Mouse (Mus musculus): ENCODE results near the gene Hsf5. TPM values are rescaled to one million over a fixed set of nuclear protein-coding genes. Genes with fewer than 3 reads are reported as not detected.

The Hsf5 gene
- polyA plus RNA-seq (2015; fragmentation: Nextera tagmentation; extraction: Ambion mirVana), result 0.05 TPM in 1 of 2 replicates, not detected in the other

DNA sequence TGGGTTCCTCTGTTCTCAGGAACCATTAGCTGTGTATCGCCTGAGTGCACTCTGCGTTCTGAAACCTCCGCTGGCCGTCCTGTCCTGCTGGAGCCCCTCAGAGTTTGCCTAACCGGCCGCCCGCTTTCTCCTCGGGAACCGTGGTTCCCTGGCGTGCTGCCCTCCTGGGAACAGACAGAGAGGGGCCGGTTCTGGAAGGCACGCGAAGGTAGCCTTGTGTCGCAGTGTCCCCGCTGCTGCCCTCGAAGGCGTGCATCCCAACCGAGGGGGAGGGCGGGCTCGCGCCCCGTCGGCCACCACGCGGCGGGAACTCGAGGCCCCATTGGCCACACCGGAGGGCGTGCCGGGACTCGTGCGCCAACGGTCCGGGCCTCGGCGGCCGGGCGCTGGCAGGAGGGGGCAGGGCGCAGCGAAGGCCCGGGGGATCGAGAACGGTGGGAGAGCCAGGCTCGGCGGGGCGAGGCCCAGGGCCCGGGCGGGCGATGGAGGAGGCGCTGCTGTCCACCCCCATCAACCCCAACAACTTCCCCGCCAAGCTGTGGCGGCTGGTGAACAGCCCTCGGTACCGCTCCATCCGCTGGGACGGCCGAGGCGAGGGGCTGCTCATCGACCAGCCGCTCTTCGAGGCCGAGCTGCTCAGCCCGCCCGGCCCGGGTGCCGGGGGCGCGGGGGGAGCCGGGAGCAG is at the start of gene Hsf5:
TSS of gene Hsf5 (plus strand) at position 375 of the 685 bp plus-strand sequence.
- 90% methylated on average over 65 of the region's 69 CpGs for WGBS
- no peak for TF ChIP-seq CTCF (IDR thresholded peaks at IDR 0.05; ENCODE audit: low read depth)
- H3K27me3 ChIP-seq (replicated peaks; ENCODE audit: control insufficient read depth, insufficient read depth, low read length), result no peaks in the 10 kb centered on the region
- no peaks in the 10 kb centered on the region for H3K4me1 ChIP-seq (replicated peaks; ENCODE audit: control insufficient read depth, insufficient read depth, low read length)
- H3K27ac ChIP-seq (ENCODE audit: low read depth, low read length), result no peak within 1 kb of the TSS; the same call in 1 of the 2 replicates
- no peak within 1 kb of the TSS for H3K9ac ChIP-seq (ENCODE audit: low read depth, low read length)
- ATAC-seq, result peak; percentile 22; the same call in 1 of the 2 replicates
- no peak within 1 kb of the TSS for H3K4me3 ChIP-seq (ENCODE audit: low read depth, low read length)
- H3K36me3 ChIP-seq (ENCODE audit: control insufficient read depth, insufficient read depth), result peaks cover 66% of the 10 kb centered on the region
- no peak within 1 kb of the TSS for H3K4me2 ChIP-seq (replicated peaks; ENCODE audit: low read depth)
- no peaks in the 10 kb centered on the region for H3K9me3 ChIP-seq (ENCODE audit: control insufficient read depth)

DNA sequence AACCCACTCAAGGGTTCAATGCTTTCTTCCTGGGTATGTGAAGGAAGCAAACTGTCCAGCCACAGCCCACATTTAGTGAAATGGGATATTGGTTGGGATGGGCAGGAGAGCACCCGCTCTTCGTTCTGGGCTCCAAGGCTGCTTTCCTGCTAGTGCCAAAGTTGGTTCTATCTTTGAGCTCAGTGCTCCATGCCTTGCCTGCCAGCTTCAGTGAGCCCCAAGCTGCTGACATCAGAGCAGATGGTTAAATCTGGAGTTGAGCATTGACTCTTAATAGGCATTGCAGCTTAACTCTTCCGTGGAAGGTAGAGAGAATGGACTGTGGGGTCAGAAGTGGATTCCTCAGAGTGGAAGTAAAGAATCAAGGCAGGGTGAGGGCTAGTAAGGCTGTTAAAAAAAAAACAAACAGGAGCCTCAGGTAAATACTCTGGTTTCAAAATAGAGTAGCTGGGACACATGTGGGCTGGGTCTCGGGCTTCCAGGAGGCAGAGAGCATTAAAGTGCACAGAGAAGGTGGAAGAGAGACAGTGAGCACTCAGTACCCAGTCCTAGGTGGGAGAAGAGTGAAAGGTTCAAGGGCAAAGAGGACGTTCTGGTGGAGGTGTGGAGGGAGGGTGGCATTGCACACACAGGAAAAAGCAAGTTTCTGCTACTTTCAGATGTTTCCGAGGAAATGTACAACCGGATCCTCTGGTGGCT is 48.6 kb upstream of the Hsf5 start, which contains the start of gene Sept4:
TSS of gene Sept4 (plus strand) at position 649 of the 699 bp plus-strand sequence.
- no peak within 1 kb of the TSS for H3K9ac ChIP-seq (ENCODE audit: low read depth, low read length)
- H3K27me3 ChIP-seq (replicated peaks; ENCODE audit: control insufficient read depth, insufficient read depth, low read length), result no peaks in the 10 kb centered on the region
- WGBS, result 76% methylated on average over 7 of the region's 7 CpGs
- ATAC-seq, result no peak
- H3K9me3 ChIP-seq (ENCODE audit: control insufficient read depth), result no peaks in the 10 kb centered on the region
- no peak within 1 kb of the TSS for H3K4me2 ChIP-seq (replicated peaks; ENCODE audit: low read depth)
- H3K36me3 ChIP-seq (ENCODE audit: control insufficient read depth, insufficient read depth), result no peaks in the 10 kb centered on the region
- no peaks in the 10 kb centered on the region for H3K4me1 ChIP-seq (replicated peaks; ENCODE audit: control insufficient read depth, insufficient read depth, low read length)
- no peak within 1 kb of the TSS; the same call in 1 of the 2 replicates for H3K27ac ChIP-seq (ENCODE audit: low read depth, low read length)
- H3K4me3 ChIP-seq (ENCODE audit: low read depth, low read length), result no peak within 1 kb of the TSS
- TF ChIP-seq CTCF (IDR thresholded peaks at IDR 0.05; ENCODE audit: low read depth), result no peak

DNA sequence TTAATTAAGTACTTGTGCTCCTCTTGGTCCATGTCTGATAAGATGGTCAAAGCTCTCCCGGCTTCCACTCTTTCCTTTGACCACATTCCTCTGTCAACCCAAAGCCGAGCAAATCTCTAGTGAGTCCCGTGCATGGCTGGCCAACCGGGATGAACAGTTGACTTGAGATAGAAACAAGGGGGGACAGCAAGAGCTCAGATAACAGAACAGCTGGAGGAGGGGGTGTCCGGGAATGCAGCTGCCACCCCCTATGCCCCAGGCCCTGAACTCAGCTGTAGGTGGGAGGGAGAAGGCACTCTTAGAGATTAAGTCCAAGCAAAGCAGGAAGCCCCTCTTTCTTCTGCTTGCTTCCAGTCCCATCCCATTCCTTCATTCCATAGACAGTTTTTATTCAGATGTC is 46.2 kb upstream of the Hsf5 start:
- H3K4me2 ChIP-seq (replicated peaks; ENCODE audit: low read depth), result no peak overlapping the region
- no peaks in the 10 kb centered on the region for H3K27me3 ChIP-seq (replicated peaks; ENCODE audit: control insufficient read depth, insufficient read depth, low read length)
- WGBS, result 69% methylated on average over 5 of the region's 5 CpGs
- TF ChIP-seq CTCF (IDR thresholded peaks at IDR 0.05; ENCODE audit: low read depth), result no peak
- ATAC-seq, result no peak
- no peaks in the 10 kb centered on the region for H3K9me3 ChIP-seq (ENCODE audit: control insufficient read depth)
- no peaks in the 10 kb centered on the region for H3K4me1 ChIP-seq (replicated peaks; ENCODE audit: control insufficient read depth, insufficient read depth, low read length)
- no peak overlapping the region; the same call in 1 of the 2 replicates for H3K27ac ChIP-seq (ENCODE audit: low read depth, low read length)
- H3K4me3 ChIP-seq (ENCODE audit: low read depth, low read length), result no peak overlapping the region
- H3K36me3 ChIP-seq (ENCODE audit: control insufficient read depth, insufficient read depth), result no peaks in the 10 kb centered on the region
- no peak overlapping the region for H3K9ac ChIP-seq (ENCODE audit: low read depth, low read length)

DNA sequence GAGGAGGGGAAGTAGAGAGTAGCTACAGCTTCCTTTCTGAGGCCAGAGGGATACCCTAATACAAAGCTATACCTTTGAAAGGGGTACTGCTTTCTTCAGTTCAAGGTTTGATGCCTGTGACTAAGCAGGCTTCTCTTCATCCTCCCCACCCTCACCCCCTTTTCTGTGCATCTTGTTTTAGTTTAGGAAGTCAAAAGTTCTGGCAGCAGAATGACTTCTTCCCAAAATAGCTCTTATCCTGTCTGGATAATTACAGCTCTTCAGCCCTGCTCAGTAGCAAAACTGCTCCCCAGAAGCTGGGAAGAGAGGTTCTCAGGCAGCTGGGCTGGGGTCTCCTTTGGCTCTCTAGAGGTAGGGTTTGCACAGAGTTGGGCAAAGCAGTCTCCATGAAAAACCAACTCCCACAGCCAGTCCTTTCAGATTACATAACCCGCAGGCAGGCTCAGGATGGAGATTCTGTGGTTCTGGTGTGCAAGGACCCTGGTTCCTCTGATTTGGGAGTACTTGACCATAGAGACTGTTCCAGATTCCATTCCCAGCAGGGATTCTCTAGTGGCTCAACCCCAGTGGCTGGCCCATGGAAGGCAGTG is 45.5 kb upstream of the Hsf5 start:
- 90% methylated on average over 1 of the region's 1 CpGs for WGBS
- no peaks in the 10 kb centered on the region for H3K4me1 ChIP-seq (replicated peaks; ENCODE audit: control insufficient read depth, insufficient read depth, low read length)
- H3K27ac ChIP-seq (ENCODE audit: low read depth, low read length), result no peak overlapping the region; the same call in 1 of the 2 replicates

DNA sequence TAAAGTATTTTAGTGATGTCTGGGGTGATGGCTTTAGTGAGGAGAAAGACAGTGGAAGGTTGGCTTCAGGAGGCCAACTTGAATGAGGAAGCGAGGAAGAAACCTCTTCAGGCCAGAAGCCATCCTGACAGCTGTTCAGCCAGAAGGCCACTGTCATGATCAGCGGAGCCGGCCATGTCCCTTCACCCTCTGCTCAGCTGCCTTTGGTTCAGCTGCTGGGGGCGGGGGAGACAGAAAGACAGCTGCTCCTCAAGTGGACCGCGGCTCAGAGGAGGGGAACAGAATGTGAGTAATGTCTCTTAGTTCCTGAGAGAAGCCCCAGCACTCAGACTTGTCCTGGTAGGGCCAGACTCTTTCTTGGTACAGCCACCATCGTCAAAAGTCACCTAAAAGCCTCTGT is 43.2 kb upstream of the Hsf5 start:
- Histone ChIP-seq H3K36me3 (ENCODE audit: control insufficient read depth, insufficient read depth) (no peaks in the 10 kb centered on the region), H3K4me1 (replicated peaks; ENCODE audit: control insufficient read depth, insufficient read depth, low read length) (no peaks in the 10 kb centered on the region; the same call in 1 of the 2 replicates), H3K27ac (ENCODE audit: low read depth, low read length) (no peak overlapping the region), H3K27me3 (replicated peaks; ENCODE audit: control insufficient read depth, insufficient read depth, low read length) (no peaks in the 10 kb centered on the region), H3K9ac (ENCODE audit: low read depth, low read length) (no peak overlapping the region), H3K9me3 (ENCODE audit: control insufficient read depth) (no peaks in the 10 kb centered on the region), H3K4me3 (ENCODE audit: low read depth, low read length) (no peak overlapping the region), H3K4me2 (replicated peaks; ENCODE audit: low read depth) (no peak overlapping the region)
- ATAC-seq, result no peak
- 68% methylated on average over 7 of the region's 7 CpGs for WGBS
- TF ChIP-seq CTCF (IDR thresholded peaks at IDR 0.05; ENCODE audit: low read depth), result no peak

More for the DNA sequence above, 45.5 kb upstream of the Hsf5 start:
- Histone ChIP-seq H3K27me3 (replicated peaks; ENCODE audit: control insufficient read depth, insufficient read depth, low read length) (no peaks in the 10 kb centered on the region), H3K4me3 (ENCODE audit: low read depth, low read length) (no peak overlapping the region), H3K9me3 (ENCODE audit: control insufficient read depth) (no peaks in the 10 kb centered on the region), H3K36me3 (ENCODE audit: control insufficient read depth, insufficient read depth) (no peaks in the 10 kb centered on the region), H3K9ac (ENCODE audit: low read depth, low read length) (no peak overlapping the region), H3K4me2 (replicated peaks; ENCODE audit: low read depth) (no peak overlapping the region)
- ATAC-seq, result no peak
- no peak for TF ChIP-seq CTCF (IDR thresholded peaks at IDR 0.05; ENCODE audit: low read depth)

DNA sequence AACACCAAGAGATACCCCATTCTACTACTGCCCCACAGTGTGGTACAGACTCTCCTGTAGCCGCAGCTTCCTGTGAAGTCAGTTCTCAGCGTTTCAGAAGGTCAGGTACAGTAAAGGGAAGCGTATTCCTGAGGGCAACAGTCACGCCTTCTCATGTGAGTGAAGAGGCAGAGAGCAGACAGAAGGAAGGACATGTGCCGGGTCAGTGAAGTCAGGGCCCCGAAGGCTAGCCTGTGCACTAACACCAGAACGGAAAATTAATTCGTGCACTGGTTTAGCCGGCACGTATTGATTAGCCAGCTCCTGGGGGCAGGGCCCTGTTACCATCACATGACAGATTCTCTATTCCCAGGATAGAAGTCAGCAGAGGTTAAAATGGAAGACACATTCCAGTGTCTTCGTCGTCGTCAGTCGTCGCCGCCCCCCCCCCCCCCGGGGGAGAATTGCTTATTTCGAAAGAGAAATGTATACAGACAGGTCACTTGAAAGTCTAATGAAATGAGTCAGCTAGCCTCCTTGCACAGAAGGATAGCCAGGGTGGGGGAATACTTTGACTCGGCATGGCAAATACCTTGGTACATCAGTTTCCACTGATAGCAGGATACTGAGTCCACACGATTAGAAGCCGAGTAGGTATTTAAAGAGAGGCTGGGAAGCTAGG is 42.3 kb upstream of the Hsf5 start:
- H3K4me1 ChIP-seq (replicated peaks; ENCODE audit: control insufficient read depth, insufficient read depth, low read length), result no peaks in the 10 kb centered on the region; the same call in 1 of the 2 replicates
- no peak for ATAC-seq

More for the DNA sequence above, 42.3 kb upstream of the Hsf5 start:
- Histone ChIP-seq H3K4me2 (replicated peaks; ENCODE audit: low read depth) (no peak overlapping the region), H3K4me3 (ENCODE audit: low read depth, low read length) (no peak overlapping the region), H3K36me3 (ENCODE audit: control insufficient read depth, insufficient read depth) (no peaks in the 10 kb centered on the region), H3K27me3 (replicated peaks; ENCODE audit: control insufficient read depth, insufficient read depth, low read length) (no peaks in the 10 kb centered on the region), H3K9ac (ENCODE audit: low read depth, low read length) (no peak overlapping the region), H3K9me3 (ENCODE audit: control insufficient read depth) (no peaks in the 10 kb centered on the region), H3K27ac (ENCODE audit: low read depth, low read length) (no peak overlapping the region)
- no peak for TF ChIP-seq CTCF (IDR thresholded peaks at IDR 0.05; ENCODE audit: low read depth)
- WGBS, result 61% methylated on average over 21 of the region's 21 CpGs
